Mouse (Mus musculus): ENCODE results near the gene Tmx2. TPM values are rescaled to one million over a fixed set of nuclear protein-coding genes. Genes with fewer than 3 reads are reported as not detected.

The Tmx2 gene
- total RNA-seq (2023), result 38.8 TPM

DNA sequence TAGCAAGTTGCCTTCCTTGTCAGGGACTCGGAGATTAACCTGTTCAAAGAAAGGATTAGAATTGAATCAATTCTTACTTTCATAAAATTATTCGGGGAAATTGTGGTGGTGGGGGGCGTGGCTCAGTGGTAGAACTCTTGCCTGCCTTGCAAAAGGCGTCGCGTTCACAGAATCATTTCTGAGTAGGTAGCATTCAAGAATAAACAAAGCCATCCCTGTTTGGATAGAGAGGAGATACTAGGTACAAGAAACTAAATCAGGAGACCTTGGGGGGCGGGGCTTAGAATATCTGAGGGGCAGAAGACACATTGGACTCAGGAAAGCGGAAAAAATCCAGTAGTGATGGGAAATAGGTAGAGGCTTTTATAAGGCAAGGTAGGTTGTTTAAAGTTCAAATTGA is at the start of gene Tmx2:
Gene Tmx2, minus strand, starts transcription at position 125 of the 400 bp plus-strand sequence.

DNA sequence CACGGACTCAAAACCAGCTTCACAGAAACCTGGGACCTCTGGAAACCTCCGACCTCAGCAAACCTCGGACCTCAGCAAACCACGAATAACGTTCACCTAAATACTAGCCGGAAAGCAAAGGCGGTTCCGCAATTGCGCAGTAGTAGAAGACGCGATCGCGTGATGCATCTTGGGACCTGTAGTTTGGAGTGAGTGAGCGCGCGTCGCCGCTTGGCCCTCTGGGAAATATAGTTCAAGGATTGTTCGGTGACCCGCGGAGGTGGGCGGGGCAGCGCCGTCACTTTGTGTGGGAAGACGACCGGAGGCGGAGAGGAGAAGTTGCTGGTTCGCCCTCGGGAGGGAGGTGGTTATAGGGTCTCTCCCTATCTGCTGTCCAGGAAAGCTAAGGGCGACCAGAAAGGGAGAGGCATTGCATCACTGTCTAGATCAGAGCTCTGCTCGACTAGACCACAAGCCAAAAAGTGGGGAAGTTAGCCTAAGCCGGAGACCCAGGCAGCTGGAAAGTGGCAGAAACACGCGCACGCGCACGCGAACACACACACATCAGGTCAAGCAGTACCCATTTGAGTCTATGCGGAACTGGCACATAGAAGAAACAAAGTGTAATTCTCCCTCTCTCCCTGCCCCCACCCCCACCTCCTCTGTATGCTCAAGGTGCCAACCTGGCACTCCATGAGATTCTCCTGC is 48.4 kb upstream of the Tmx2 start, which contains the start of gene Clp1:
Gene Clp1, minus strand, starts transcription at position 179 of the 687 bp plus-strand sequence.

DNA sequence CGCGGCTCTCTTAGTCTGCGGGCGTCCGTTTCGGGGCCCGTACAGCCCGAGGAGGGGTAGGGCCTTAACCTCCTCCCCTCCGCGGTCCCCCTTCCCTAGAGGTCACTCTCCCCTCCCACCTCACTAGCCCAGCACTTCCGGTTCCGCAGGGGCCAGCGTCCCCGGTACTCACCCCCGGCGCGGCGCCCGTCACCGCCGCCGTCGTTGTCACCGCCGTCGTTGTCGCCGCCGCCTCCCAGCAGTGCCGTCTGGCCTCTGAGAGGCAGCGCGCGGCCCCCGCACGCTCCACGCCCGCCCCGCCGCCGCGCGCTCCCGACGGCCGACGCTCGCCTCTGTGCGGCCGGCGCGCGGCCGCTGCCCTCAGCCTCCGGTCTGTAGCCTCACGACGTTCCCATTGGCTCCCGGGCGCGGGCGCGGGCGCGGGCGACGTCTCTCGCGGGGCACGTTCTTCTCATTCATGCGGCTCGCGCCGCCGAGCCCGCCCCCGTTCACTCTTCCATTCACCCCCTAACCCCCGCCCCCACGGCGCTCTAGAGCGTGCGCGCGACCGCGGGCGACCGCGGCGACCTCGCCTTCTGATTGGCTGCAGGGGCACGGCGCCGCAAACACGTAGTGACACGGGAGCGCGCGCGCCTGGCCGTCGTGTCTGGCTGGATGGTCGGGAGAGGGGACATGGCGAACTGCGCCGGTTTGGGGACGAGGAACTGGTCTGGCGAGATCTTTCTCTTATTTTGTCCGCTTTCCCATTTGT is 36.0 kb upstream of the Tmx2 start, which contains the start of gene Zdhhc5:
Gene Zdhhc5, minus strand, starts transcription at position 370 of the 751 bp plus-strand sequence.

DNA sequence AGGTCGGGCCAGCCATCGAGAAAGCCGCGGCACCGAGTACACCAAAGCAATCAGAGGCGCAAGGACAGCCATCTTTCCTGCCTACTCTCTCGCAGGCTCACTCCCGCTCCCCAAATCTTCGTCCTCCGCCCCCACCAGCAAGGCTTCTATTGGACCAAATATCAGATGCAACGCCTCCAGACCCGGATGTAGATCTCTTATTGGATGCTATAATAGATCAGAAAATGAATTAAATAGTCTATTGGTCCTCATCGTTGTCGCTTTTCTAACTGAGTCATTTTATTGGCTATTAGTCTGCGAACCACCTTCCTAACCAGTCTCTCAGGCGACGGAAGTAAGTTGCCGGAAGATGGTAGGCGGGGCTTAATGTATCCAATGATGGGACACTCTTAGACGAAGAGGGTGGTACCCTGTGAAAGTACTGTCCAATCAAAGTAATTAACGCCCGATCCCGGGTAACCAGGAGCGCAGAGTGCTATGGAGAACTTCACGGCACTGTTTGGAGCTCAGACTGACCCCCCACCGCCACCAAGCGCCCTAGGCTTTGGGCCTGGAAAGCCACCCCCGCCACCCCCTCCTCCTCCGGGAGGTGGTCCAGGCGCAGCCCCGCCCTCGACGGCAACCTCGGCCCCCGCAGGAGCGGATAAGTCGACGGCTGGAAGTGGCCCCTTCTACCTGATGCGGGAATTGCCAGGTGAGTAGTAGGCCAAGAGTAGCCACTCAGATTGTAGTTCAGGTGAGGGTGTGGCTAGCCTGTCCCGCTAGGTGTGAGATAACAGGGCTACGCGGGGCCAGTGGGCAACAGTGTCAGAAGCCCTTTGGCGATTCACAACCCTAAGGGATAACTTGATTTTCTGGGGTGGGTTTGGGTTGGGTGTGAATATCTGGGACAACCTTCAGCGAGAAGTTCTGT is 716 bp downstream of the Tmx2 start, which contains the start of the genes Gm28635 and Med19:
Gene Gm28635, minus strand, starts transcription at position 74 of the 913 bp plus-strand sequence.
Gene Med19, plus strand, starts transcription at position 435 of the 913 bp plus-strand sequence.

DNA sequence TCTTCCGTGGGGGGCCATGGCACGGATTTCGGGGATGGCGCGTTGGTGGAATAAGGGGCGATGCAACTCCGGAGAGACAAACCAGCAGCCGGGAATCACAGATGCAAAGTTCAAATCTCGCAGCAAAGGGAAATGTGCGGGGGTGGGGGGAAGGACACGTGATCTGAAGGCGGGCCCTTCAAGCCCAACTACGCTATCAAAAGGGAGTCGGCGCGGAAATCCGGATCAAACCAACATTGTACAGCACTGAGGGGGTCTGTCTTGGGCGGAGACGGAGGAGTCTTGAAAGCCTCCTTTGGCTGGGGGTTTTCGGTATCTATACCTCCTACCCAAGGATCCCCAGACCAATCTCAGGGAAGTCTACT is 8.4 kb downstream of the Tmx2 start, which contains the start of gene Selenoh:
Gene Selenoh, minus strand, starts transcription at position 202 of the 365 bp plus-strand sequence.

DNA sequence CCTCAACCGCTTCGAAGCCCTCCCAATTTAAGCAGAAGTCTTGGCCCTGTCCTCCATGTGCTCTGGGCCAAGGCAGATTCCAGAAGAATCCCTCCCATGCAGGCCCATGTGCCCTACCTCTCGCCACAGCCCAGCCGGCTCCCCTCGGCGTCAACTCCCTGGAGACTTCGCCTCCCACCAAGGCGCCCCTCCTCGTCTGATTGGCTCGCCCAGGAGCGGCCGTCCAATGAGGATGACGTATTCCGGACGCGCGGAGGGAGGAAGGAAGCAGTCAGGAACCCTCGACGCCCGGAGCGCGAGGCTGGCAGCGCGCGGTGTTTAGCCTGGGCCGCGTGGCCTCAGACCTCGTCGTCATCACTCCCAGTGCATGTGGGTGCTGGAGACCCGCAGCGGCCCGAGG is 20.1 kb downstream of the Tmx2 start, which contains the start of gene Btbd18:
Gene Btbd18, plus strand, starts transcription at position 274 of the 400 bp plus-strand sequence.

DNA sequence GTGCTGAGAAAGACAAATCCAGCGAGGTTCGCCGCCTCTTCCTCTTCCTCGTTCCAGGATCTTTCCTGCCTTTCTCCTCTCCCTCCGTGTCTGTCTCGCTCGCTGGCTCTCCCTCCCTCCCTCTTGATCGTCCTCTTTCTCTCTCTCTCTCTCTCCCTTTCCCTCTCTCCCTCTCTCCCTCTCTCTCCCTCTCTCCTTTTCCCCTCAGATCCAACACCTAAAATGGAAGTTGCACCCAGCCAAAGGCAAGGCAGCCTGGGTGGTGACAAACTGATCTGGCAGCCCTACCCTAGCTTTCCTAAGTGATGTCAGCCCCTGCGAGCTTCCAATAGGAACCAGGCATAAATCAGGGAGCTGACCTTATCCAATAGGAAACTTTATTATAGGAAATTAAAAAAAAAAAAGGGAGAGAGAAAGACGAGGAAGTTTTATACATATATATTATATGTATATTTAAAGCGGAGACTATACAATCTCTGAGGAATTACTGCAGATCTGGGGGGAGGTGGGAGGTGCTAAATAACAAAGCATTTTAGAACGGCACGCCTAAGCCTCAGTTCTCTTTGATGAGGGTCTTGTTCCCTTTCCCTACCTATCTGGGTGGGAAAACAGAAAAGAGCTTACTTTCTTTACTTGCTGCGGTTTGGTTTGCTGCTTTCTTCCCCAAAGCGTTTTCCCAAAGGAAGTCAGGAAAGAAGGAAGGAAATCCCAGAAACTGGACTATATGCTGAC is 28.3 kb downstream of the Tmx2 start, which contains the start of gene Ctnnd1:
Gene Ctnnd1, minus strand, starts transcription at position 302 of the 732 bp plus-strand sequence.

Other genes with a start within 250 kb of the Tmx2 start
- 5.0 TPM for gene Tfpi, start 202.4 kb downstream of the Tmx2 start, total RNA-seq (2023)
- 1.7 TPM for gene Ctnnd1, start 28.4 kb downstream of the Tmx2 start, total RNA-seq (2023)
- not detected for gene Btbd18, start 20.1 kb downstream of the Tmx2 start, total RNA-seq (2023)
- 38.9 TPM for gene Selenoh, start 8.4 kb downstream of the Tmx2 start, total RNA-seq (2023)
- not detected for gene Gm28635, start 1.1 kb downstream of the Tmx2 start, total RNA-seq (2023)
- gene Med19, start 738 bp downstream of the Tmx2 start, total RNA-seq (2023), result 12.8 TPM
- 44.5 TPM for gene Zdhhc5, start 36.0 kb upstream of the Tmx2 start, total RNA-seq (2023)
- 28.6 TPM for gene Clp1, start 48.2 kb upstream of the Tmx2 start, total RNA-seq (2023)
- gene Ypel4, start 54.9 kb upstream of the Tmx2 start, total RNA-seq (2023), result 0.67 TPM
- not detected for gene Gm19426, start 64.5 kb upstream of the Tmx2 start, total RNA-seq (2023)
- 0.95 TPM for gene Serping1, start 96.3 kb upstream of the Tmx2 start, total RNA-seq (2023)
- gene Ube2l6, start 119.7 kb upstream of the Tmx2 start, total RNA-seq (2023), result 10.3 TPM
- gene Smtnl1, start 143.5 kb upstream of the Tmx2 start, total RNA-seq (2023), result not detected
- 20.6 TPM for gene Timm10, start 147.9 kb upstream of the Tmx2 start, total RNA-seq (2023)
- gene Slc43a1, start 159.7 kb upstream of the Tmx2 start, total RNA-seq (2023), result 1.1 TPM
- gene Rtn4rl2, start 207.6 kb upstream of the Tmx2 start, total RNA-seq (2023), result not detected

Data from CD8-positive naive resting alpha-beta T cell, adult 57 days (primary cell).